Mouse (Mus musculus): ENCODE measurements around the gene Jakmip3. TPM values are rescaled to one million over a fixed set of nuclear protein-coding genes. Genes with fewer than 3 reads are reported as not detected.

Gene Jakmip3
- polyA plus RNA-seq, 1 experiment from 2014 or later, result 0.22 TPM

GRCm38 (mm10) chr7:138942301-138942700 is 1.8 kb downstream of the Jakmip3 start:
- no peak for ATAC-seq (ENCODE audit: low FRiP score, low TSS enrichment)
- peaks cover 56% of the 10 kb centered on the region for H3K27me3 ChIP-seq (ENCODE audit: insufficient read depth, low read length)
- peaks cover 9% of the 10 kb centered on the region for H3K4me1 ChIP-seq (ENCODE audit: insufficient read depth, low read length)
- H3K4me3 ChIP-seq (ENCODE audit: low read length), result no peak overlapping the region
- H3K36me3 ChIP-seq (ENCODE audit: insufficient read depth, low read length), result no peaks in the 10 kb centered on the region
- no peaks in the 10 kb centered on the region for H3K9me3 ChIP-seq (ENCODE audit: low read length)
- no peak overlapping the region for H3K27ac ChIP-seq (ENCODE audit: low read length)
- no peak overlapping the region for H3K9ac ChIP-seq (replicated peaks; ENCODE audit: low read length)
- no peak overlapping the region for H3K4me2 ChIP-seq (replicated peaks; ENCODE audit: low read depth, low read length)
- WGBS, result 84% methylated on average over 1 of the region's 1 CpGs

DNA sequence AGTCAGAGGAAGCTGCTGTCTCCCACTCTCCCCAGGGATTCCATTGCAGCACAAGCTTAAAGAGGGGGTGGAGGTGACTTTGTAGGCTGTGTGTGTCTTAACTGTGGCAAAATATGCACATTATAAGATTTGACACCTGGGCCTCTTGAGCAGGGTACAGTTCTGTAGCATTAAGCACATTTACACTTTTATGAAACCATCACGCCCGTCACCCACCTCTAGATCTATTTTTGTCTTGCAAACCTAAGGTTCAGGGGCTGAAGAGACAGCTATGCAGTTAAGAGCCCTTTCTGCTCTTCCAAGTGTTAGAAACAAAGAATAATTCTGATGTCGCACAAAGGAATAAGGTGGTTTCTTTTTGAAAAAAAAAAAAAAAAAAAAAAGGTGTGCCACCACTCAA is 5.1 kb downstream of the Jakmip3 start:
- H3K9ac ChIP-seq (replicated peaks; ENCODE audit: low read length), result no peak overlapping the region
- H3K36me3 ChIP-seq (ENCODE audit: insufficient read depth, low read length), result no peaks in the 10 kb centered on the region
- H3K4me2 ChIP-seq (replicated peaks; ENCODE audit: low read depth, low read length), result no peak overlapping the region
- H3K27ac ChIP-seq (ENCODE audit: low read length), result no peak overlapping the region
- peaks cover 4% of the 10 kb centered on the region; the same call in 1 of the 2 replicates for H3K4me1 ChIP-seq (ENCODE audit: insufficient read depth, low read length)
- H3K4me3 ChIP-seq (ENCODE audit: low read length), result no peak overlapping the region
- peaks cover 32% of the 10 kb centered on the region for H3K27me3 ChIP-seq (ENCODE audit: insufficient read depth, low read length)
- no peaks in the 10 kb centered on the region for H3K9me3 ChIP-seq (ENCODE audit: low read length)
- WGBS, result 71% methylated on average over 3 of the region's 3 CpGs
- ATAC-seq (ENCODE audit: low FRiP score, low TSS enrichment), result no peak

DNA sequence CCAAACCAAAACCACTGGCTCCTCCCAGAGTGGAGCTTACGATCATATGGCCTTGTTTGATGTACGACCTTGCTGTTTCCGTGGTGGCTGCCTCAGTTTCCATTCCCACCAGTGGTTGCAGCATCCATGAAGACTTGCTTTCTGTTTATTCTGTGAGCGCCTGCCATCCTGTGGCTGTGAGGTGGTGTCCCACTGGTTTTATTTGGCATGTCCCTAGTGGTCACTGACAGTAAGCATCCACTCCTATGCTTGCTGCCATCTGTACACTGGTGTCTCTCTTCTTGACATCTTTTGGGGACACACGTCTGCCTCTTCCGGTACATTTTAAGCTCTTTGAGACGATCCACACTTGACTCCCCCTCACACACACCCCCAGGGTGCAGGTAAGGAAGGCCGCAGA is 7.2 kb downstream of the Jakmip3 start:
- ATAC-seq (ENCODE audit: low FRiP score, low TSS enrichment), result no peak
- Histone ChIP-seq H3K27me3 (ENCODE audit: insufficient read depth, low read length) (peaks cover 11% of the 10 kb centered on the region), H3K36me3 (ENCODE audit: insufficient read depth, low read length) (no peaks in the 10 kb centered on the region), H3K4me1 (ENCODE audit: insufficient read depth, low read length) (no peaks in the 10 kb centered on the region), H3K9me3 (ENCODE audit: low read length) (no peaks in the 10 kb centered on the region), H3K4me2 (replicated peaks; ENCODE audit: low read depth, low read length) (no peak overlapping the region), H3K9ac (replicated peaks; ENCODE audit: low read length) (no peak overlapping the region), H3K27ac (ENCODE audit: low read length) (no peak overlapping the region), H3K4me3 (ENCODE audit: low read length) (no peak overlapping the region)
- 77% methylated on average over 8 of the region's 8 CpGs for WGBS

DNA sequence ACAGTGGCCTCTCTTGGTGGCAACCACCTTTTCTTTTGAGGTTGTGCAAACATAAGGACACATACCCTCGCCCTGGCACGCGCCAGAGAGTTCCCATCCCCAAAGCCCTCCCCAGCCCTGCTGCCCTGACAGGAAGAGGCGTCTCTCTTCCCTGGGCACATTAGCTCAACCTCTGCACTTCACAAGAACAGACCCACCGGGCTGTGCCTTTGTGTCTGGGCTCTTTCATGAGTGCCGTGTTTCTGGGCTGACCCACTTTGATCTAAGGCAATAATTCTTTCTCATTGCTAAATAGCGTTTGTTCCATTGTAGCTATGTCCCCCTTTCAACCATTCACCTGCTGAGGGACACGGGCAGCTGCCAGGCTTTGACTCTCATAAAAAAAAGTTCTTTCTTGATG is 7.8 kb downstream of the Jakmip3 start:
- no peak overlapping the region for H3K9ac ChIP-seq (replicated peaks; ENCODE audit: low read length)
- H3K27ac ChIP-seq (ENCODE audit: low read length), result no peak overlapping the region
- WGBS, result 13% methylated on average over 8 of the region's 8 CpGs
- no peak overlapping the region for H3K4me2 ChIP-seq (replicated peaks; ENCODE audit: low read depth, low read length)
- H3K27me3 ChIP-seq (ENCODE audit: insufficient read depth, low read length), result peaks cover 6% of the 10 kb centered on the region
- H3K4me3 ChIP-seq (ENCODE audit: low read length), result no peak overlapping the region
- H3K9me3 ChIP-seq (ENCODE audit: low read length), result no peaks in the 10 kb centered on the region
- no peak for ATAC-seq (ENCODE audit: low FRiP score, low TSS enrichment)
- H3K36me3 ChIP-seq (ENCODE audit: insufficient read depth, low read length), result no peaks in the 10 kb centered on the region
- no peaks in the 10 kb centered on the region for H3K4me1 ChIP-seq (ENCODE audit: insufficient read depth, low read length)

DNA sequence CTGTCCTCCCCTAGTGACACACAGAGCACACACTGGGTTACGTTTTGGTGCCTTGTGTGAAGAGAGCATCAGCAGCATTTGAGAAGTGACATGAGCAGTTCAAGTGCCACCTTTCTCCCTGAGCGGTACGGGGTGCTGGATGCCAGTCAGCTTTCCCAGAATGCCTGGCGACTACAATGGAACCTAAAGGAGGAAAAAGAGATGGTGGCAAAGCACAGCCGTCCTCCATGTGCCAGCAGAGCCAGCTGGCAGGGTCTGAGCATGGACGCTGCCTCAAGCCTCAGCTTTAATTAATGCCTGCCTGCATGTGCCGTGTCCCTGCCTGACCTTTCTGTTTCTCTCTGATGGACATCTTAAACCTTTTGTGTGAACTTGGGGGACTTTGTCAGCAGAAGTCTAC is 15.3 kb downstream of the Jakmip3 start:
- Histone ChIP-seq H3K27ac (ENCODE audit: low read length) (no peak overlapping the region), H3K36me3 (ENCODE audit: insufficient read depth, low read length) (no peaks in the 10 kb centered on the region), H3K4me1 (ENCODE audit: insufficient read depth, low read length) (no peaks in the 10 kb centered on the region), H3K9ac (replicated peaks; ENCODE audit: low read length) (no peak overlapping the region), H3K4me3 (ENCODE audit: low read length) (no peak overlapping the region), H3K9me3 (ENCODE audit: low read length) (no peaks in the 10 kb centered on the region), H3K27me3 (ENCODE audit: insufficient read depth, low read length) (no peaks in the 10 kb centered on the region), H3K4me2 (replicated peaks; ENCODE audit: low read depth, low read length) (no peak overlapping the region)
- ATAC-seq (ENCODE audit: low FRiP score, low TSS enrichment), result no peak
- whole genome bisulfite sequencing, result 86% methylated on average over 7 of the region's 7 CpGs

DNA sequence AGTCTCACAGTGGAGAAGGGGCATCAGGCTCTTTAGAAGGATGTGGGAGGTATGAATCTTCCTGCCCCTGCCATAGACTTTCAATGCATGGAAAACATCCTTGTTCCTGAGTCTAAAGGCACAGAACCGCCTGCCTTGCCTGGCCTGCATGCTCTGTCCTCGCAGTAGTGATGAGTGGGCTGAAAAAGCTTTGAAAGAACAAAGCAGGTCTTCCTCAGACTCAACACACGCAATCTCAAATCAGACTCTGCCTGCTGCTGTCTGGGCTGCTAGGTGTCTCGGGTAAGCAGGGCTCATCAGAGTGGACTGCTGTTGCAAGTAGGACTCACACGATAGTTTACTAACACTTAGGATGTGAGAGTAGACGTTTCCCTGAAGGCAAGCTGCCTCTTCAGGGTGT is 16.6 kb downstream of the Jakmip3 start:
- Histone ChIP-seq H3K27me3 (ENCODE audit: insufficient read depth, low read length) (no peaks in the 10 kb centered on the region), H3K9me3 (ENCODE audit: low read length) (no peaks in the 10 kb centered on the region), H3K27ac (ENCODE audit: low read length) (no peak overlapping the region), H3K4me1 (ENCODE audit: insufficient read depth, low read length) (no peaks in the 10 kb centered on the region), H3K36me3 (ENCODE audit: insufficient read depth, low read length) (no peaks in the 10 kb centered on the region), H3K4me2 (replicated peaks; ENCODE audit: low read depth, low read length) (no peak overlapping the region), H3K9ac (replicated peaks; ENCODE audit: low read length) (no peak overlapping the region), H3K4me3 (ENCODE audit: low read length) (no peak overlapping the region)
- 69% methylated on average over 6 of the region's 6 CpGs for WGBS
- no peak for ATAC-seq (ENCODE audit: low FRiP score, low TSS enrichment)

- no peak for ATAC-seq (ENCODE audit: low FRiP score, low TSS enrichment)
- Histone ChIP-seq H3K4me1 (ENCODE audit: insufficient read depth, low read length) (no peaks in the 10 kb centered on the region), H3K4me2 (replicated peaks; ENCODE audit: low read depth, low read length) (no peak overlapping the region), H3K9ac (replicated peaks; ENCODE audit: low read length) (no peak overlapping the region), H3K27ac (ENCODE audit: low read length) (no peak overlapping the region), H3K4me3 (ENCODE audit: low read length) (no peak overlapping the region), H3K27me3 (ENCODE audit: insufficient read depth, low read length) (no peaks in the 10 kb centered on the region), H3K36me3 (ENCODE audit: insufficient read depth, low read length) (no peaks in the 10 kb centered on the region), H3K9me3 (ENCODE audit: low read length) (no peaks in the 10 kb centered on the region)
- 85% methylated on average over 5 of the region's 5 CpGs for WGBS
These were observed 19.2 kb downstream of the Jakmip3 start for GRCm38 (mm10) chr7:138959747-138960146.

DNA sequence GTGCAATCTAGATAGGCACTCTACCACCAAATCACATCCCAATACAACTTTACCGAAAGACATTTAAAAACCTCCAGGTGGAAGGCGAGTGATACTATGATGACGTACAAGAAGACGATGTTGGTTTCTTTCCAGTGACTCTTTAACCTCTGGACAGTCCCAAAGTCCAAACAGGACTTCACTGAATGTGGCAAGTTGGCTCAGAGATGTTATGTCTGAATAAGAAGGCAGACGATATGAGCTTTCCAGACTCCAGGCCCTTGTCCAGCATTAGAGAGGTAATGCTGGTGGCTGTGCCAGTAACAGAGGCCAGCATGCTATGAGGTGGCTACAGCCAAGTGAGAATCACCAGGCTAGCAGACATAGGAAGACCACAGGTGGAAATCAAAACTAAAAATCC is 23.2 kb downstream of the Jakmip3 start:
- H3K4me3 ChIP-seq (ENCODE audit: low read length), result no peak overlapping the region
- no peaks in the 10 kb centered on the region for H3K4me1 ChIP-seq (ENCODE audit: insufficient read depth, low read length)
- H3K36me3 ChIP-seq (ENCODE audit: insufficient read depth, low read length), result no peaks in the 10 kb centered on the region
- 86% methylated on average over 5 of the region's 5 CpGs for WGBS
- H3K9ac ChIP-seq (replicated peaks; ENCODE audit: low read length), result no peak overlapping the region
- H3K27me3 ChIP-seq (ENCODE audit: insufficient read depth, low read length), result no peaks in the 10 kb centered on the region
- no peak for ATAC-seq (ENCODE audit: low FRiP score, low TSS enrichment)
- H3K4me2 ChIP-seq (replicated peaks; ENCODE audit: low read depth, low read length), result no peak overlapping the region
- no peak overlapping the region for H3K27ac ChIP-seq (ENCODE audit: low read length)
- H3K9me3 ChIP-seq (ENCODE audit: low read length), result no peaks in the 10 kb centered on the region

DNA sequence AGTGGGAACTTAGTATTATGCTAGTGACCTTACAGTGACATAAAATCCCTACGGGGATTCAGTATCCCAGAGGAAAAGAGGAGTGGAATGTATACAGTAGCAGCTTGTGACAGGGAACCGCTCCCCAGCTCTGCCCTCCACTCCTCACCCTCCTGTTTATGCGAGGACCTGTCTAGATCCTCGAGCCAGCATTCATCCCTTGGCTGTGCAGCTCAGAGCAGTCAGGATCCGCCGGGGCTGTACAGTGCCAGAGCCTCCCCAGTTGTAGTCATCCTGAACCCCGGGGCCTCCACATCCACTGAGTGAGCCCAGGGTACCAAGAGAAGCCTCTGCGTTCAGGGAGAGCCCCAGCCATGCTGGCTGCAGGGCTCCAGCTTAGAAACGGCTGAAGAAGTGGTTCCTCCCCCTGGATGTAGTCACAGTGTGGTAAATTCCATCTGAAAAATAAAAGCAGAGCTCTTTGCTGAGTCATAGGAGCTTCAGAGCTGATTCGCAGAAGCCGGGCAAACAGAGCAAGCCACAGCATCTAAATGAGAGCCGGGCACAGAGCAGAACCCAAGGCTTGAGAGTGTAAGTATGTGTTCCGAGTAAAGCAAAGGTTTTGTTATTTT is 27.6 kb downstream of the Jakmip3 start:
- WGBS, result 64% methylated on average over 13 of the region's 13 CpGs
- Histone ChIP-seq H3K4me3 (ENCODE audit: low read length) (no peak overlapping the region), H3K27me3 (ENCODE audit: insufficient read depth, low read length) (no peaks in the 10 kb centered on the region), H3K27ac (ENCODE audit: low read length) (no peak overlapping the region), H3K36me3 (ENCODE audit: insufficient read depth, low read length) (no peaks in the 10 kb centered on the region), H3K9me3 (ENCODE audit: low read length) (no peaks in the 10 kb centered on the region), H3K9ac (replicated peaks; ENCODE audit: low read length) (no peak overlapping the region), H3K4me2 (replicated peaks; ENCODE audit: low read depth, low read length) (no peak overlapping the region), H3K4me1 (ENCODE audit: insufficient read depth, low read length) (no peaks in the 10 kb centered on the region)
- ATAC-seq (ENCODE audit: low FRiP score, low TSS enrichment), result no peak

GRCm38 (mm10) chr7:138977510-138977909 is 37.0 kb downstream of the Jakmip3 start:
- Histone ChIP-seq H3K4me3 (ENCODE audit: low read length) (no peak overlapping the region), H3K4me2 (replicated peaks; ENCODE audit: low read depth, low read length) (no peak overlapping the region), H3K27ac (ENCODE audit: low read length) (no peak overlapping the region), H3K4me1 (ENCODE audit: insufficient read depth, low read length) (no peaks in the 10 kb centered on the region), H3K36me3 (ENCODE audit: insufficient read depth, low read length) (no peaks in the 10 kb centered on the region), H3K9me3 (ENCODE audit: low read length) (no peaks in the 10 kb centered on the region), H3K27me3 (ENCODE audit: insufficient read depth, low read length) (no peaks in the 10 kb centered on the region), H3K9ac (replicated peaks; ENCODE audit: low read length) (no peak overlapping the region)
- WGBS, result 91% methylated on average over 7 of the region's 7 CpGs
- no peak for ATAC-seq (ENCODE audit: low FRiP score, low TSS enrichment)
